Mouse (Mus musculus) cerebellum, adult 18-20 months (tissue): Measurements from ENCODE around the gene Slc8a3.
A peak's percentile ranks its signal among the peaks of the same experiment; 100 is the strongest.
"Not testable (repeated sequence)": the region's sequence is repeated elsewhere in the genome, so short reads cannot be mapped to it uniquely, and the experiment has no call there.

ENCODE experiments used
- DNase-seq, 2 experiments: peaks; one replicate each; pipeline ENCODE4 v3.0.0; 2021

Slc8a3 gene

DNA sequence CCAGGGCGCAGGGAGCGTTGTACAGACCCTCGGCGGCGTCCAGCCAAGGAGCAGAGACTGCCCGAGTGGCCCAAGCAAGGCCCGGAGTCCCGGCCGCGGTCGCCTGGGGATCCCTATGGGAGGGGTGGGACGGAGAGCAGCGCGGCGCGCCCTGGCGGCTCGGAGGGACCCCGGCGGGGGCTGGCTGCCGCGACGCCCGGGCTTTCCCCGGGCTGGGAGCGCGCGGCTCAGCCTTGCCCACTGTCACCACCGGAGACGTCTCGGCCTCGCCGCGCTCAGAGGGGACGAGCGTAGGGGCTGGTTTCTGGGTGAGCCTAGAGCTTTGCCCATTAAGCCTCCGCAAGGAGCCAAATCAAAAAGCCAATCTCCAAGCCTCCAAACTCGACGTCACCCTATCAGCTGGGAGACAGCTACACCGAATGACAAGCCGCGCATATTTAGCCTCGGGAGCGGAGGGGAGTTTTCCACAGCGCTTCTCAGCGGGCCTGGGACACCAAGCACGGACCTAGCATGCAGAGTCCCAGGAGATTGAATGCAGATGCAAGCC, at the start of gene Slc8a3:
TSS of gene Slc8a3 (minus strand) at position 306 of the 547 bp plus-strand sequence.
- peak; percentile 79 to 84 for DNase-seq

DNA sequence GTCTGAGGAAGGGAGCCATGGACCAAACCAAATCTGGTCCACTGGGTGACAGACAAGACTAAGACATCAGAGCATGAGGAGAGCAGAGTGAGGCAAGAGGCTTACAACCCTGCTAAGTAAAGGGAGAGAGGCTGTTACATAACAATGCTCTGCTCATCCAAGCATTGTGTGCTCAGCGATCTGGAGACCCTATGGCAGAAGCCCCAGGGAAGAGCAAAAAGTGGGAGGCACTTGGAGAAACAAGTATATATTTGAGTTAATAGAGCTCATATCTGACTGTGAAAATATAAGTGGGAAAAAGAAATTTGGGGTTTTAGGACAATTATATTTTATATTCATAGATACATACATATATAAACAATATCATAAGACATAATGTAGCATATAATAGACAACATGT, 46.4 kb upstream of the Slc8a3 start, which contains the start of gene Gm4787:
TSS of gene Gm4787 (minus strand) at position 101 of the 400 bp plus-strand sequence.
- DNase-seq = not testable (repeated sequence)

DNA sequence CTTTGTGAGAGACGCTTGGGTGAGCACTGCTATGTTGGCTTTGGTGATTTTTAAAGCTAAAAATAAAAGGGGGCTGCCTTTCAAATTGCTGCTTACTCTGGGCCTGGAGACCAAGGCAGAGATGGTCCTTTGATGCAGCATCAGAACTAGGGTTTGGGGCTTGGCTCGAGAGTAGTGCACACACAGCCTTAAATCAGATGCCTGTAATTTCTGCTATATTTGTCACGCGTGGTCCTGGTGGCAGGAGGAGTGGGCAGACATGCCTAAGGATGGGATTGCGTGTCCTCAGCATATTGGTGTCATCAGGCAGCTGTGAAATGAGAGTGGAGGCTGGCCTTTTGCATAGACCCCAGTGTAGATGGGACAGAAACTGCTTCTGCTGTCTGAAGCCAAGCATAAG, 861 bp upstream of the Slc8a3 start:
- DNase-seq = no peak

DNA sequence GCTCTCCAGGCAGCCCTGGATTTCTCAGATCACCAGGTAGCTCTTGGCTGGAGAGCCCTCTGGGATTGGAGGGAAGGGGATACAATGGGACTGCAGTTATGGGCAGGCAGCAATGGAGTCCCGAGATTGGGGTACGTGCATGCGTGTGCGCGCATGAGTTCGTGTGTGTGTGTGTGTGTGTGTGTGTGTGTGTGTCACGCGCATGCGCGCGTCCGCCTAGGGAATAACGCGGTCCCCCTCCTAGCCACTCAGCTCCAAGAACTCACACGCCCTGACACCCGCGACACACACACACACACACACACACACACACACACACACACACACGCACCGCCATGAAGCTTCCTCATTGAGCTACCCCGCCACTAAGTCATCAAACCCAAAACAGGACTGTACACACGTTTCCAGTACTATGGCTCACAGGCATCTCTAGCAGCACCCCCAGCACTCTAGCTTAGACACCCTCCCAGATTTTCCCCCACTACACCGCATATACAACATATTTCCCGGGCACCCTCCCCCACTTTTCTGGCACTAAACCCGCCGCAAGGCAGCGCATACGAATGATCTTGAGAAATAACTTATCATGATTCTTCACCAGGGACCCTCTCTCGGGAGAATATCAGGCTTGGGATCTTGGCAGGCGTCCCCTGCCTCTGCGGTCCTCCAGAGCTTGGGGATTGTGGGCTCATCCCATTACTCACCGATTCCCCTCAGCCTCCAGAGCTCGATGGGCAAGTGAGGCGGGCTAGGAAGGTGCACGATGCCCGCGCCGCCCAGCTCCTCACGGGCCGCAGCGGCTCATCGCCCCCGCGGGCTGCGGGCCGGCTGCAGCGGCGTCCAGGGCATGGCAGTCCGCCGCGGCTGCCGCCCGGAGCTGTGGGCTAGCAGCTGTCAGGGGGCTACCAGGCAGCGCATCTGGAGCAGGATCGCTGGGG, 774 bp downstream of the Slc8a3 start:
- DNase-seq = peak; percentile 70 to 85

DNA sequence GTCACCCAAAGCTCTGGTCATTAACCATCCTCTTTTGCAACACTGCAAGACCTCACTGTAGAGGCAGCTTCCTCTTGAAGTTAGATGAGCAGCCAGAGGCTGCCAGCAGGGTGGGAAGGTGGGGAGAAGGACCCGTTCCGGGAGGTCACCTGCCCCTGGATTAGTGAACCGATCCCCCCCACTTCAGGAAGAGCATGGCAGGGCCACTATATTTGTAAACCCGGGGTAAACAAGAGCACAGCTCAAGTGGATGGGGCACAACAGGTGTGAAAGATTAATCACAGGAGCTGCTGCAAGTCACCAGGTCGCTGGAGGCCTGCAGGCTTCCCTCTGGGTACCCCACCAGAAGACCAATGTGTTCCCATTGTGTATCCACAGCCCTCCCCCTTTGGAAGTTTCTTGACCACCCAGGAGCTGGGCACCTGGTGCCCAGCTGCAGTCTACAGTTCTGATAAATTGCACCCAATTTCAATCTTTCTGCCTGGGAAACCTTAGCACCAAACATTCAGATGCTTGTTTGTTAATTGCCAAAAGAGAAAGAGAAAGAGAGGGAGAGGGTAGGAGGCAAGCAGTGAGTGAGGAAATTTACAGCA, 1.8 kb downstream of the Slc8a3 start:
- no peak for DNase-seq

DNA sequence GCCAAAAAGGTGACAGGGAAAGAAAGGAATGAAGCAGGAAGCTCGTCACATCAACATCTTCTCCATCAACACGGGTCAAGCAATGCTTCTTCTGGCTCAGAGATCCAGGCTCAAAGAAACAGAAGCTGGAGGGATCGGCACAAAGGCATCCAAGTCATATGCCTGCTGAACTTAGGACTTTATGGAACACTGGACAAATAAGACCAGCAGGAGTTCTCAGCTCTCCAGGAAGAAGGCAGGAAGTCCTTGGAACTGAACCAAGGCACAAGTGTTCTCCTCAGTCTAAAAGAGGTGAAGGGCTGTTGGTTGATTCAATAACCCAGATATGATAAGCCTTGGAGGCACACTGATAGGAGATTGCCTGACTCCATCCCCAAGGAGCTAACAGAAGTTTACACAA, 8.0 kb downstream of the Slc8a3 start:
- peak; percentile 43 to 53 for DNase-seq

DNA sequence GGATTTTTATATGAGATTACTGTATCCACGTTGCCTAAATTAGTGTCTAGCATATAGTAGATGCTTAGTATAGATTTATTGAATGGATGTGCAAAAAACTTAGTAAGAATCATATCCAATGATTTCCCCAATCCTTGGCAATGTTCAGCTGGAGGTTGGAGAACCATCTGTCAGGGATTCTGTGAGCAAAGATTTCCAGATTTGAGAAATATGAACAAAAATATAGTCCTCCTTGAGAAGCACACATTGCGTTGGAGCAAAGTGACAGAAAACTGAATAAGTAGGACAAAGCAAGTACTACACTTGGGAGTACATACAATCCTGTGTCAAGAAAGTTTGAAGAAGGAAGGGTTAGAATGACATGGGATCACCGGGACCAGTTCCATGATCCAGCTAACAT, 8.9 kb downstream of the Slc8a3 start:
- DNase-seq = peak; percentile 14 to 27

DNA sequence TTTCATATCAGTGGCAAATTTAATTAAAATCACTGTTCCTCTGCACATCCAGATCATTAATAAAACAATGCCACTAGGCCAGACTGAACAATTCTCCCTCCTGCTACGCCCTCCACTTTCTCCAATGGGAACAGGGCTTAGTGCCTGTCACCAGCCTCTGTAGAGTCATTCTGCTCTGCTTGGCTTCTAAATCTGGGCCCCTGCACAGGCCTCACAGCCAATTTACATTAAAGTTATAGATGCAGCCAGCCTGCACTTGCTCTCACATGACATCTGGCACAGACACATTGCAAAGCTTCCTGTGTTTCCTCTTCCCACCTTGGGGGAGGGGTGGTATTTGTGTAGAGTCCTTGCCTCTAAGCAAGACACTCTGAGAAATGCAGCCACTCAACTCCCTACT, 12.0 kb downstream of the Slc8a3 start:
- DNase-seq = no peak

DNA sequence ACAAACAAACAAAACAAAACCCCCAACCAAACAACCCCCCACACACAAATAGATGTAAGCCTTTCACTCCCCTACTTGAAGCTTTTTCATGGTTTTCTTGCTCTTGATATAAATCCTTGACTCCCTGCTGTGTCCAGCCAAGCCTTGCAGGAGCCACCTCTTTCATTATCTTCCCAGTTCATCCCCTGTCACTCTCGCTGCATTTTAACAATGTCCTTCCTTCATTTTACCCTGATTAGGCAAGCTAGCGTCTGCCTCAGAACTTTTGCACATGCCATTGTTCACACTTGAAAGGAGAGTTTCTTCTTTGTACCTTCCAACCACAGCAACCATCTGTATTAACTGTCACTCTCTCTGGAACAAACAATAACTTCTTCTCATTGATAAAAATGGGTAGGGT, 15.2 kb downstream of the Slc8a3 start:
- no peak for DNase-seq

DNA sequence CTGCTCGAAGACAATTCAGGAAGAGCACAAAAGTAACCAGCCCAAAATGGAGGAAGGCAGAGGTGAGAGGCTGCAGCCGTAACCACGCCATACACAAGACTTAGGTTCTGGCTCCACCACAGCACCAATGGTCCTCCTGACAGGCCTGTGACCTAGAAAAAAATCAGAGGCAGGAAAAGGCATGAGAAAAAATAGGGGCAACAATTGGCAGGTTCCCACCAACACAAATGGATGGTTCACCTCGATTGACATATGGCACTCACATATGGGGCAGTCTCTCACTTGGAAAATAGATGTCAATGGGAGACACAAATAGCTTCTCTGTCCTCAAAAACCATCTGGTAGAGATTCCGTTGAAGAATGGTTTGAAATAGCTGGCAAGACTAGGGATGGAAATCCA, 17.0 kb downstream of the Slc8a3 start:
- peak; percentile 83 to 90 for DNase-seq

DNA sequence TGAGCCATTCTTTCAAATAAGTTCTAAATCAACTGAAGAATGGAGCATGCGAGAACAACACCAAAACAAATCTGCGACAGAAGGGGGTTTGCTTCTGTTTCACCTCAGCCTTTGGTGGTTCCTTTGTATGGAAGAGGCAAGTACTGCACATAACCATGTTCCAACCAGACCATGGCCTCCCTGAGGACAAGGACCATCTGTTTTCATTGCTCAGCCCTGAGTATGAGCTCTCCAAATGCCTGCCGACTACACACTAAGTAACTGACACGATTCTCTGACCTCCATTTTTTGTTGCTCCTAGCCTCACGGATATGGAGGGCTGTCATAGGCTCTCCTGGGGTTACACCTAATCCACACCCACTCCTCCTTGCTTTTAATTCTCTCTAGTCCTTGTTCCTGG, 29.4 kb downstream of the Slc8a3 start:
- peak in 1 of 2 experiments; percentile 41 for DNase-seq

DNA sequence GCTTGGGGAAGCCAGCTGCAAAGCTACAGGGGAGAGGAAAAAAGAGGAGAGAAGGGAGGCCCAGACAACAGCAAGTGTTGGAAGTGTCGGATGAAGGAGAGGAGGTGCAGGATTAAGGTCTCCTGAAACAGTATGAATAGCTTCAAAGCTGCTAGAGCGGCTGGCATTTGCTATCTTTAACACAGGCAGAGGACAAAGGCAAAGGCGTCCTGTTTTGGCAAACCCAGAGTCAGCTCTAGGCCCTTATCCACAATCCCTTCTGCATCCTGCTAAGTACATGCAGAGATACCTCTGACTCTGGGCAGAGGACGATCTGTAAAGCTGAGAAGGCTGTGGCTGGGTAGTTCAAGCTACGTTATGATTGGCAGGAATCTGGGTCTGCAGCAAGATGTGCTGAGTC, 38.4 kb downstream of the Slc8a3 start:
- DNase-seq = no peak

DNA sequence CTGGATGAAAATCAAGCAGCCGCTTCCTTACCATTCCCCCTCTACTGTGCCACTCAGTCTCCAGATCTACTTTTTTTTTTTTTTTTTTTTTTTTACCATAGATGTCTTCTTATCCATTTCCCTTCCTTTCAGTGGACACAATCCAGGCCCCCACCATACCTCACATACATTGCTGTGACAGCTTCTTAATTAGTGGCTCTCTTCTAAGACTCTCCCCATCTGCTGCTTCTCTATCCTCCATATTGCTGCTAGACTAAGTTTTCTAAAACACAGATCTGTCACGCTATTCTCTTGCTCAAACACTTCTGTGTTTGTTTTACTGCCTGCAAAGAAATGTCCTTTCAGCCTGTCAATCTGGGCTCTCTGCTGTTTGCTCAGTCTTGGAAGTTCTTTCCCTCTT, 54.9 kb downstream of the Slc8a3 start:
- no peak for DNase-seq

DNA sequence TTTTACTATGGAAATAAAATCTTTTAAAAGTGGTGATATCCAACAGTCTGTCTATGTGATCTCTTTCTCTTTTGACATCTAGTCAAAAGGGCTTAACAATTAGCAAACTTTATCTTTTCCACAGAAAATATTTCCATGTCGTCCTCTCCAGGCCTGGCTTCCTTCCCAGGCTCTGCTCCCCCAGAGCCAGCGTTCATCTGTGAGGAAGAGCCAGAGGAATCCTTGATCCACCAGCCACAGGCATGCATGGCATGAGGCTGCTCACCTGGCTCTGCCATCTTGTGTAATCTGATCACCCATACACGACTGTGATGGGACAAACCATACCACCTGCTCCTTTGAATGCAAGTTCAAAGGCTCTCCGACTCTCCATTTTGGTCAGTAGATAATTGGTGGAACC, 58.4 kb downstream of the Slc8a3 start:
- DNase-seq = peak; percentile 38 to 43

DNA sequence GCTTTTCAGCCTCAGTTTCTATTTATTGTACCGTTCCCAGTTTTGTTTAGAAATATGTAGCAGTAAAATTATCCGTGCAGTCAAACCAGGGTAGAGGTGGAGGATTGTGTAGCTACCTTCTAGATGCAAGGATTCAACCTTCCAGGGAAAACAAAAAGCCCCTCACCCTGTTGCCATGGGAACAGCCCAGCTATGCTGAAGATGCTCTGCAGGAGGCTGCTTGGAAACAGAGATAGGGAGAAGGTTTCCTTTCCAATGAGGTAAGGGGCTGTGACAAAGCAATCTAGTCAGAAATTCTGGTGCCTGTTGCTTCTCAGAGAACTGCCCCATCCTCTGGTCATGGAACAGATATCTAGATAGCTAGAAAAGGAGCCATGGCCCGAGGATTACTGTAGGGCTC, 59.6 kb downstream of the Slc8a3 start:
- no peak for DNase-seq

DNA sequence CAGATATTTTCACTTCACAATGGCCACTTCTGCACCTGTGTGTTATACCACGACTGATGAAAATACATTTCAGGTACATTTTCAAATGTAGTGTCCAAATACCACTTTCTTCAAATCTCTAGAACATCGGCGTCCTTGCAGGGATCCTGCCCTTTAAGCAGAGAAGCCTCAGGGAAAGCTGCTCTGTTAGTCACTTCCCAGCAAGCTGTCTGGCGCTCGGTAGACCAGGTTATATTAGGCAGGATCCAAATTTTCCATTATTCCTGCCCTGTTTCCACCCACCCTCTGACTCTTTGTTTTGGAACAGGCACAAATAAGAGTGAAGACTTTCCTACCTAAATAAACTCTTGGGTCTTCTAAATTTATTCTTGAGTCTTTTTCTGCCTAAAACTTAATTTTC, 63.7 kb downstream of the Slc8a3 start:
- DNase-seq = peak; percentile 37 to 50

DNA sequence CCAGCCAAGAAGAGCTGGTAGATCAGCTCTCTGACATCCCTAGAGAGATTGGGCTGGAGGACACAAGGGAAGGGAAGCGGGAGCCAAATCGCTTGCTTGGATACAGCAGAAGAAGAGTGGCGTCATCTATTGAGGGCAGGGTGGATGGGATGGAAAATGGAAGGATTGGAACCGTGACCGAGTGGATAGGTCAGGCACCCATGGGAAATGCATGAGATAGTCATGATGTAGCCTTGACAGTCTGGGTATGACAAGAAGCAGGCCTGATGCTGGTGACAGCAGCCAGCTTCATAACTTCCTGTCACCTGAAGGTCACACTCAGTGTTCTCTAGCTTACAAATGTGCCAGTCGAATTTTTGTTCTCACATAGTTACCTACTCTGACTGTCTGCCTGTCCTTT, 70.2 kb downstream of the Slc8a3 start:
- DNase-seq = no peak

DNA sequence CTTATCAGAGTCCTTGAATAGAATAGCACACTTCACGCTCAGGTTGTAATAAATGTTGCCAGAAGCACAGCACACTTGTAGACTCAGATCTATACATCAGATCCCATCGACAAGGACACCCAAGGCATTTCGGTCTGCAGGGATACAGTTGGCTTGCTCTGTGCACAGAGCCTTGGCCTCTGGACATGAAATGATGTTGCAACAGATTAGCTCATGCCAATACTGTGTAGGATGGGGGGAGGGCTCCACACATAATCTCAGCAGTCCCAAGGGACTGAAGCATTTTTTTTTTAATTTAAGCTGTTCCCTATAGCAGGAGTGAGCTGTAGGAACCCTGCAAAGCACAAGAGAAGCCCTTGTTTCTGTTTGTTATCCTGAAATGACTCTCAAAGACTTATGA, 74.8 kb downstream of the Slc8a3 start:
- DNase-seq = no peak

DNA sequence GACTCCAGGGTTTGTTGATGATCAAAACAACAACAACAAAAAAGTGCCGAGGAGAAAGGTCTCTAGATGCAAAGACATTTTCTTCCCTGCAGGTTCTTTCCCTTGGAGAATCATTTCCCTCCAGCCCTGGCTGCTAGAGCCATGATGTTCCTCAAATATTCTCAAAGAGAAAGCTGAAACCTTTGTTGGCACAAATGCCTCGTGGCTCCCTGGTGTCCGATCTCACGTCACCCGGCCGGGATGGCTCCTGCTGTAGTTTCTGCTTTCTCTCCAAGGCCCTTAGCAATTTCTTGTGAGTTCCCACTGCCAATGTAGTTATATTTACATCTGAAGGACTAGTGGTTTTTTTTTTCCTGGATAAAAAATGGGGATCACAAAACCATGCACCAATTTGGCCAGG, 87.6 kb downstream of the Slc8a3 start:
- peak; percentile 46 to 53 for DNase-seq

DNA sequence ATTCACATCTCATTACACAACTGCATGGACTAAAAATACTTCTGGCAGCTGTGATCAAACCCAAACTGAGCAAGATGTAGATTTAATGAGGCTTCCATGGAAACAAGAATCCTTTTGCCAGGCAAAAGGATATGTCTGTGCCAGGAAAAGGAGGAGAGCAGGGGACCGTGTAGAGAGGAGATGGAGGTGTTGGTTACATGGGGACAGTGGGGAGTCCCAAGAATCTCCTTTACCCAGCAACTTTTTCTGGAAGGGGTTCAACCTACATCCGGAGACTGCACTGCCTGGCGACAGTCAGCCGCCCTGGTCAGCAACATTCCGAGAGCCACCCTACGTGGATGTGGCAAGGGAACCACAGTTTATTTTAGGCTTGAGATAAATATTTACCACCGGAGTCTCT, 88.0 kb downstream of the Slc8a3 start:
- DNase-seq = no peak

DNA sequence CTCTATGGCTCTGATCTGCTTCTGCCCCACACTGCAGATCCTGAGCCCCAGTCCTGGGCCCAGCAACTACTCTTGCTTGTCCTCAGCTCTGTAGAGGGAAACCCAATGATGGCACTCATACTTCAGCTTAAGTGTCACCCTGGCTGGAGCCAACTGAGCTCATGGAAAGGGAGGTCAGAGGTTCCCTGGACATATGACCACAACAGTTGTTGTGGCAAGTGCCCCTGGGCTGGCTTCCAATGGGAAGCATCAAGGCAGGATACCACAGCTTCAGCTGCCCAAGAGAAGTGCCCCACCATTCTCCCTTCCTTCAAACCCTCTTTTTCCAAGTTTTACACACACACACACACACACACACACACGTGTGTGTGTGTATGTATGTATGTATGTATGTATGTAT, 88.5 kb downstream of the Slc8a3 start:
- peak in 1 of 2 experiments; percentile 33 for DNase-seq

DNA sequence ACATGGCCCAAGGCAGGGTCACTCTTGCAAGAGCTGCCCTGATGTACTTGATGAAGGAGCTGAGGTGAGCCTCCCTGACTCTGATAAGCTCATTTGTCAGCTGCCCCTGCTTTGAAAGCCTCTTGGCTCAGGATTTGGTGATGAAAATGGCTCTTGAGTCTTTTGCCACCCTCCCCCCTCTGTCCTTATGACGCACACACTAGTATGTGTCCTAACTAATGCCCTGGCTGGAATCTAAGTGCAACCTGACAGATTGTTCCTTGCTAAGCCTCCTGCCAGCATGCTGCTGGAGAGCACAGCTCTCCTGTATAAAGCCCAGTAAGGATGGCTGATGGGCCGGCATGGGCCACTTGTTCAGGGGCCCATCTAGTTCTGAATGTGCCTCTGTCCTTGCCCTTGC, 91.3 kb downstream of the Slc8a3 start:
- DNase-seq = peak; percentile 47 to 65

DNA sequence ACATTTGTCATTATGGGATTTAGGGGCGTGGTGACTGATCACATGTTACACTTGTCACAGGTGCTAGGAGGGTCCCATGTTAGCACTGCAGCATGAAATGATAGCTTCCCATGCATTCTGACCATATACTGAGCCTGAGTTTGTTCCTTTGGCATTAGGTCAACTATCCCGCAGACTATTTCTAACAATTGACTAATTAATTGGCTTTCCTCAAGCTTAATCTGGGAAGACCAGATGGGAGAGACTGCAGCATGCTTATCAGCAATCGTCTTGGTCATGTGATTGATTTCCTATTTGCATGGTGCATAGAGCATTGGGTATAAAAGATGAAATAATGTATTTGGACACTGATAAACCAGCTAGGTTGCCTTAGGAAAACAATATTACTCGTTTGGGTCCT, 91.9 kb downstream of the Slc8a3 start:
- DNase-seq = no peak

DNA sequence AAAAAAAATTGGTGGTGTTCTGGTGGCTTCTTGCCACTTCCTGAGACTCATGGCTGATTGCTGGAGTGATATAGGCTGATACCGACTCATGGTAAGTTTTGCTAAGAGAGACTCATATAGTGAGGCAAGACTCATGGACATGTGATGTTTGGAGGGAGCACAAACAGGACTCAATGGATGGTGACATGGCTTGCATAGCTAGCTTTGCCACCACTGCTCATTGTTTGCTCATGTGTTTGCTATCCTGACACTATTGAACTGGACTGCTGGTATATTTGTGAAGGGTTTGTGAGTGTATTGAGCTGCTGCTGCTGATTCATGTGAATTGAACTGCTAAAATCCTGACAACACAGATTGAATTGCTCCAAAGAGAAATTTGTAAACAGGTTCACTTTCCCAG, 95.8 kb downstream of the Slc8a3 start:
- DNase-seq = no peak
